Mouse (Mus musculus) hindbrain, embryonic 12.5 days (tissue): ENCODE results near the gene Tnn. TPM values are rescaled to one million over a fixed set of nuclear protein-coding genes. Genes with fewer than 3 reads are reported as not detected.

ENCODE experiments used
- ATAC-seq: fragments of 200-750 bp; cut with Nextera tagmentation; 2 replicates; pipeline ENCODE4 v1.8.0; 2017; ENCODE audit warnings: moderate TSS enrichment; ENCODE audit not compliant: low FRiP score
- H3K27ac ChIP-seq: fragments of 300-500 bp; sonication (generic); 2 replicates; pipeline ENCODE4 v1.5.1; 2016; ENCODE audit warnings: mild to moderate bottlenecking
- H3K27me3 ChIP-seq: fragments of 300-500 bp; sonication (generic); 2 replicates; pipeline ENCODE4 v1.6.1; 2016; ENCODE audit warnings: mild to moderate bottlenecking
- H3K36me3 ChIP-seq: fragments of 300-500 bp; sonication (generic); 2 replicates; pipeline ENCODE4 v1.6.1; 2016; ENCODE audit warnings: mild to moderate bottlenecking
- H3K4me1 ChIP-seq: fragments of 300-500 bp; sonication (generic); 2 replicates; pipeline ENCODE4 v1.6.1; 2016
- H3K4me2 ChIP-seq: fragments of 300-500 bp; sonication (generic); replicated peaks from 2 replicates; pipeline ENCODE4 v1.6.1; 2016; ENCODE audit warnings: mild to moderate bottlenecking
- H3K4me3 ChIP-seq: fragments of 300-500 bp; sonication (generic); 2 replicates; pipeline ENCODE4 v1.5.1; 2016; ENCODE audit warnings: mild to moderate bottlenecking
- H3K9ac ChIP-seq: fragments of 300-500 bp; sonication (generic); 2 replicates; pipeline ENCODE4 v1.6.1; 2016; ENCODE audit warnings: mild to moderate bottlenecking, moderate library complexity
- H3K9me3 ChIP-seq: fragments of 300-500 bp; sonication (generic); replicated peaks from 2 replicates; pipeline ENCODE4 v1.6.1; 2016; ENCODE audit warnings: mild to moderate bottlenecking
- WGBS: fragments of 180-500 bp; shearing (Covaris S2); methylation state at CpG from one replicate; pipeline ENCODE4 v1.1.7; 2016; 5-methylcytosine and 5-hydroxymethylcytosine counted together
- polyA plus RNA-seq: library from polyadenylated mRNA; unstranded; fragments of >200 nt; fragmentation: Nextera tagmentation; extraction: Ambion mirVana; gene quantifications from 2 replicates; pipeline ENCODE4 v1.2.1, GENCODE M21; 2016

The Tnn gene
- polyA plus RNA-seq, 1 experiment from 2014 or later, result 0.22 TPM

- H3K9ac ChIP-seq, result no peak overlapping the region
Observed at GRCm38 (mm10) chr1:160036996-160037521, 116.3 kb downstream of the Tnn start.

GRCm38 (mm10) chr1:160035561-160035960 is 117.8 kb downstream of the Tnn start:
- no peaks in the 10 kb centered on the region for H3K27me3 ChIP-seq
- ATAC-seq, result no peak
- no peak overlapping the region for H3K27ac ChIP-seq
- H3K4me1 ChIP-seq, result no peaks in the 10 kb centered on the region
- no peaks in the 10 kb centered on the region for H3K36me3 ChIP-seq
- 65% methylated on average over 3 of the region's 3 CpGs for WGBS
- H3K4me2 ChIP-seq, result no peak overlapping the region
- no peak overlapping the region for H3K4me3 ChIP-seq
- H3K9ac ChIP-seq, result no peak overlapping the region
- no peaks in the 10 kb centered on the region for H3K9me3 ChIP-seq

More at GRCm38 (mm10) chr1:160036996-160037521, 116.3 kb downstream of the Tnn start:
- H3K27me3 ChIP-seq, result no peaks in the 10 kb centered on the region
- ATAC-seq, result no peak
- H3K4me2 ChIP-seq, result no peak overlapping the region
- H3K4me1 ChIP-seq, result no peaks in the 10 kb centered on the region
- no peak overlapping the region for H3K27ac ChIP-seq
- 82% methylated on average over 5 of the region's 5 CpGs for WGBS
- no peaks in the 10 kb centered on the region for H3K36me3 ChIP-seq
- H3K9me3 ChIP-seq, result no peaks in the 10 kb centered on the region
- no peak overlapping the region for H3K4me3 ChIP-seq

Other genes with a start within 250 kb of the Tnn start
- gene 4930523C07Rik, start 109.2 kb downstream of the Tnn start, polyA plus RNA-seq, result 3.5 and 5.4 TPM in 2 replicates
- gene Mrps14, start 41.6 kb upstream of the Tnn start, polyA plus RNA-seq, result 182 and 187 TPM in 2 replicates
- gene Cacybp, start 59.3 kb upstream of the Tnn start, polyA plus RNA-seq, result 241 TPM in 2 replicates